Mouse (Mus musculus): Measurements from ENCODE around the gene Snn. TPM values are rescaled to one million over a fixed set of nuclear protein-coding genes. Genes with fewer than 3 reads are reported as not detected.

Gene Snn
- polyA plus RNA-seq, 1 experiment from 2014 or later: 40.6 TPM

DNA sequence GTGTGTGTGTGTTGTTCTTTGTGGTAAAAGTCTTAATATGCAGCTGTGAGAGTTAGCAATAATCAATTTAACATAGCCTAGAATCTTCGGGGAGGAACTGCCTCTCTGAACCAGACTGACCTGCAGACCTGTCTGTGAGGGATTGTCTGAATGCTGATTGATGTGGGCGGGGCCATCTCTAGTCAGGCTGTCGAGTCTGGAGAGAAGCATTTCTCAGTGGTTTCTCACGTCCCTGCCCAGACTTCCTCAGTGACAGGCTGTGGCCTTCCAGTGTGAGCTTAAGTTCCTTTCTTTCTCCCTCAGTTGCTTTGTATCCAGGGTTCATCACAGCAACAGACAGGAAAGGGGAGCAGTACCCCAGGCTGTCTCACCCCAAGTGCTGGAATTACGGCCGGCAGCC lies 6.3 kb upstream of the Snn start:
- Histone ChIP-seq H3K4me2 (no peak overlapping the region), H3K4me3 (replicated peaks) (no peak overlapping the region), H3K9ac (no peak overlapping the region), H3K9me3 (replicated peaks) (no peaks in the 10 kb centered on the region), H3K27ac (no peak overlapping the region), H3K4me1 (no peaks in the 10 kb centered on the region), H3K36me3 (no peaks in the 10 kb centered on the region), H3K27me3 (no peaks in the 10 kb centered on the region)
- no peak for ATAC-seq (replicated peaks; ENCODE audit: low FRiP score)
- 62% methylated on average over 6 of the region's 6 CpGs for WGBS

DNA sequence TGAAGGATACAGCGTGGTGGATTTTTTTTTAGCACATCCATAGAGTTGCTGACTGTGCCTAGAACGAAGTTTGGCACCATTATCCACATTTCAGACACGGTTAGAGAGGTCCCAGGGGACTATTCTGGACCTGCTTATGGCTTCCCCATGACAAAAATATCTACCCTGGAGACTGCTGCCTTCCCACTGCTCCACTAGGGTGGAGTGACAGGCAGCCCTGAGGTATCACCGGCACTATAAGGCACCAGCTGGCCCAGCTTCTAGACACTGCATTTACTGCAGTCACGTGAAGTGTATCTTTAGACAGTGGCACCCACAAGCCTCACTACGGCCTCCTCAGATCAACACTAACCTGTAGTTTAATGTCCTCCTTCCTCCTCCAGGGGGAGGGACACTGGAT lies 5.9 kb upstream of the Snn start:
- ATAC-seq (replicated peaks; ENCODE audit: low FRiP score): no peak
- WGBS: 82% methylated on average over 6 of the region's 6 CpGs
- H3K4me1 ChIP-seq: no peaks in the 10 kb centered on the region
- no peaks in the 10 kb centered on the region for H3K27me3 ChIP-seq
- H3K4me3 ChIP-seq (replicated peaks): no peak overlapping the region
- no peaks in the 10 kb centered on the region for H3K36me3 ChIP-seq
- H3K4me2 ChIP-seq: no peak overlapping the region
- H3K9ac ChIP-seq: no peak overlapping the region
- H3K27ac ChIP-seq: no peak overlapping the region
- H3K9me3 ChIP-seq (replicated peaks): no peaks in the 10 kb centered on the region

DNA sequence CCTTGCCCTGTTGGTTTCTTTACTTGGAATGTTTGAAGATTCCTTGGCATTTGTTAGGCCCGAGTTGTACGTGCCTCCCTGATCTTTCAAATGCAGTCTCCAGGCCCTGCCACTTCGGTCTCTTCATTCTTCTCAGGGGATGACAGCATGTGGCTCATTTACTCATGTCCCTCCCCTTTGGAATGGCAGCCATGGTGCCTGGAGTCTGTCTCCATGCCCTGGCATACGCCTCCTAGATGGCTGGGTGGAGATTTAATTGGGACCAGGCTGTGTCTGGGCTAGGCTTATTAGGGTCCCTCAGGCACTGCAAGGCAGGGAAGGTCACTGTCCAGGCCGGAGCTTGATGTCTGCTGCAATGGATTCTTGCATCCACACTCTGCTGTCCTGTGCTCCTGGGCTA lies 4.8 kb upstream of the Snn start:
- ATAC-seq (replicated peaks; ENCODE audit: low FRiP score): no peak
- no peak overlapping the region for H3K4me2 ChIP-seq
- no peaks in the 10 kb centered on the region for H3K27me3 ChIP-seq
- H3K9ac ChIP-seq: no peak overlapping the region
- H3K4me1 ChIP-seq: no peaks in the 10 kb centered on the region
- H3K36me3 ChIP-seq: no peaks in the 10 kb centered on the region
- H3K4me3 ChIP-seq (replicated peaks): no peak overlapping the region
- WGBS: 77% methylated on average over 5 of the region's 5 CpGs
- H3K27ac ChIP-seq: no peak overlapping the region
- no peaks in the 10 kb centered on the region for H3K9me3 ChIP-seq (replicated peaks)

DNA sequence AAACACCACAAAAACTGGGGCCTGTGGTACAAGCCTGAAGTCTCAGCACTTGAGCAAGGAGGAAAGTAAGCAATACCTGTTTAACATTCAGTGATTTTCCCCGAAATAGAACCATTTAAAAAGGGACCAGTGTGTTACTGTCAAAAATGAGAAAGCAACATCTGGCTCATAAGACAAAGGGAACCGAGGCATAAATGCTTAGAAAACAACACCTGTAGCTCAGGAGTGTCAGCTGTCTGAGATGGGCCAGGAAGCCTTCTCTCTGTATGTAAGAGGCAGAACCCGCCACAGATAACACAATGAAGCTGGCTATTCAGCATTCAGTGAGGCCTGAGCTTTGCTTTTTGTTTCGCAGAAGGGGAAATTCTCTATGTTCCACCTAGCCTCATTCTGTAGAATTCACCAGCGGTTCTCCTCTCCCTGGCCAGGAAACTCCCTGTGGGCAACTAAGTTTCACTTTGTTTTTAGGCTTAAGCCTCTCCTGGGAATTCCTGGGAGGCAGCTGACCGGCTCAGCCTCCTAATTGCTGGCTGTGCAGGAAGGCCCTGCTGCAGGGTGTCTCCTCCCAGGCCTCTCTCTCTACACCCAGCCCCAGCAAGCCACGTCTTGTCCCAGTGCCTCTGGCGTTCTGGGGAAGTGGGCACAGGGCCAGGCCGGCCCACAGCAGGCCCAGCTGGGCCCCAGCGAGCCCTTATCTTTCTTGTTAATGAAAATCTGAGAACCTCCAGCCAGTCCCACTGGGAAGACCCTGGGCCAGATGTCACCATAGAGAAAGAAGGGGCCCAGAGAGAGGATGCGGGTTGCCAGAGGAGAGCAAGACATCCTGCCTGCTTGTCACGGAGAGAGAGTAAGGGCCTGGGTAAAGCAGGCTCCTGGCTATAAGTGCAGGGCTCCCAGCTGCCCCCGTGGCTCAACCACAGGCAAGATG lies 2.3 kb downstream of the Snn start:
- peak; percentile 48 for ATAC-seq (replicated peaks; ENCODE audit: low FRiP score)
- Histone ChIP-seq H3K27ac (peak overlapping the region; percentile 91), H3K27me3 (no peaks in the 10 kb centered on the region), H3K9me3 (replicated peaks) (no peaks in the 10 kb centered on the region), H3K4me3 (replicated peaks) (no peak overlapping the region), H3K4me2 (peak overlapping the region; percentile 22), H3K4me1 (peaks cover 40% of the 10 kb centered on the region), H3K36me3 (no peaks in the 10 kb centered on the region), H3K9ac (no peak overlapping the region)
- 33% methylated on average over 13 of the region's 13 CpGs for WGBS

DNA sequence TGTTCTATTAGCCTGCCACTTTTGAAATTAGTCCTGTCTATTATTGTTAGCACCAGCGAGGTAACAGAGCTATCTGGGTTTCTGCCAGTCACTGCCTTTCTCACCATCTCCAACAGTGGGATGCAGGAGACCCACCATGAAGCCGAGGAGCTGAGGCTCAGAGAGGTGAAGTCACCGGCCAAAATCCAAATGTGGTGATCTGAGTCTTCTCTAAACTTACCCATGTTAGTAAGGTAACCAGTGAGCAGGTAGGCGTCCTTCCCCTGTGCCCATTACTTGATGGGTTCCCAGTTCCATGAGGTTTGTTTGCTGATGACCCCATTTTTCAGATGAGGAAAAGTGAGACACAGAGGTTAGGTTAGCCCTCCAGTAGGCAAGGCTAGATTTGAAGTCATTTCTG lies 3.6 kb downstream of the Snn start:
- Histone ChIP-seq H3K4me3 (replicated peaks) (no peak overlapping the region), H3K27me3 (no peaks in the 10 kb centered on the region), H3K36me3 (no peaks in the 10 kb centered on the region), H3K9me3 (replicated peaks) (no peaks in the 10 kb centered on the region), H3K4me1 (peaks cover 53% of the 10 kb centered on the region), H3K27ac (no peak overlapping the region), H3K9ac (no peak overlapping the region), H3K4me2 (no peak overlapping the region)
- 90% methylated on average over 4 of the region's 4 CpGs for WGBS
- ATAC-seq (replicated peaks; ENCODE audit: low FRiP score): no peak

DNA sequence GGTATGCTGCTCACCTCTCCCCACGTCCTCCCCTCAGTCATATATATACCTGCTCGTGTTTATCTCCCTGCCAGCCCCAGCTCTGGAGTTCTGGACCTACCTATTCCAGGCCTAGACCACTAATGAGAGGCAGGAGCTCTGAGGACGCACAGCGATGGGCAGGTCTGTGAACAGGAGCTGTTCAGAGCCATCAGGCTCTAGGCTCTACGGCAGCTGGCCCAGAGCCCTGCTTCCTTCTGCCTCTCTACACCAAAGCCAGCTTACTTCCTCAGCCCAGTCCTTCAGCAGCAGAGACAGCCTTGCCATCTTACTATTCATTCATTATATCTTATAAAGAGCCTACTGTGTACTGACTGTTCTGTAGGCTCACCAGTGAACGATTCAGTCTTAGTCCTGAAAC lies 4.0 kb downstream of the Snn start:
- Histone ChIP-seq H3K9me3 (replicated peaks) (no peaks in the 10 kb centered on the region), H3K36me3 (no peaks in the 10 kb centered on the region), H3K27ac (no peak overlapping the region), H3K27me3 (no peaks in the 10 kb centered on the region), H3K9ac (no peak overlapping the region), H3K4me1 (peaks cover 57% of the 10 kb centered on the region), H3K4me3 (replicated peaks) (no peak overlapping the region), H3K4me2 (no peak overlapping the region)
- 93% methylated on average over 6 of the region's 6 CpGs for WGBS
- no peak for ATAC-seq (replicated peaks; ENCODE audit: low FRiP score)

DNA sequence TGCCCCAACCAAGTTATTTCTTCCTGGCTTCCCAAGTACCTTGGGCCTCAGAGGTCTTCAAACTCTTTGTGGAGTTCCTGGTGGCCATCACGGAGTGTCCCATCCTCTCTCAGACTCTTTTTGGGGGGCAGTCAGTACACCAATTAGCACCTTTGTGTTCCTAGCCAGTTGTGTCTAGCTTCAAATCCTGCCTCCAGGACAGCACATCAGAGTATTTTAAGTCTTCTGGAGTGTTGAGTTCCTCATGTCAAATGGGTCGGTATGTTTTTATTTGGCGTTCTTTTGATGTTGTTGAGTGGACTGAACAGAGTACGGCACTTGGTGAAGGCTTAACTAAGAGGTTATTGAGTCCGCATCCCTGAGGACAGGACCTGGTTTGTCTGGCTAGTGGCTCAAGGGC lies 4.7 kb downstream of the Snn start:
- Histone ChIP-seq H3K9ac (peak overlapping the region; percentile 29; the same call in 1 of the 2 replicates), H3K9me3 (replicated peaks) (no peaks in the 10 kb centered on the region), H3K36me3 (no peaks in the 10 kb centered on the region), H3K27ac (peak overlapping the region; percentile 63), H3K4me3 (replicated peaks) (peak overlapping the region; percentile 88), H3K4me1 (peaks cover 63% of the 10 kb centered on the region), H3K4me2 (peak overlapping the region; percentile 87), H3K27me3 (no peaks in the 10 kb centered on the region)
- WGBS: 59% methylated on average over 5 of the region's 5 CpGs
- ATAC-seq (replicated peaks; ENCODE audit: low FRiP score): no peak

DNA sequence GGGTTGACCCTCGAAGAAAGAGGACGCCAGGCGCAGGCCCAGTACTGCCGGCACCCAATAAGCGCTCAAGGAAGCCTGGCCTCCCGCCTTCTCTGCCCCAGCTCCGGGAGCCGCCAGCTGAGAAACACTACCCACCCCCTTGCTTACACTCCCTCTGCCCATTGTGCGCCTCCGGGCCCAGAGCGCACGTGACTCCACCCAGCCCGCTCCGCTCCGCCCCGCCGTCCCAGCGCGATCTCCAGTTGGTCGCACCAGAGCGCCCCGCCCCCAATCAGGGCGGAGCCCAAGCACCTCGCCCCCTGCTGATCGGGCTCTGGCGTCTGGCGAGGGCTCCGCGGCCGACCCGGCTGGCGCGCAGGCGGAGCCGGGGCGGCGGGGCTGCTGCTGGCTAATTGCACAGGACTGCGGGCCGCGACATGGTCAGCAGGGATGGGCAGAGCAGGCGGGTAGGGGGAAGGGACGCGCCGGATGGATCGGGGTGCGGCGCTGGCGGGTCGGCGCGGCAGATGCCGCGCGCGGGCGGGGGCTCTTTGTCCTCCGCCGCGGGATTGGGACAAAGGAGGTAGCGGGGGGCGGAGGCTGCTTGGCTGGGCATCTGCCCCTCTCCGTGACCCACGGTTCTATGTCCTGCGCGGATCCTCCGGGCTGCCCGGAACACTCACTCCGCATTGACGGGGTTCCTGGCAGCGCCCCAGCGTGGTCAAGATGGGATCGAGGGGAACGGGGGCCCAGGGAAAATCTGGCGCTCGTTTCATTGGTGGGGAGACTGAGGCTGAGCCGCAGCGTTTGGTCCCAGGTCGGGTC lies 5.5 kb downstream of the Snn start, which contains the start of gene Litaf:
Gene Litaf, minus strand, starts transcription at position 129 of the 804 bp plus-strand sequence.
- Histone ChIP-seq H3K4me1 (peaks cover 63% of the 10 kb centered on the region), H3K27me3 (no peaks in the 10 kb centered on the region), H3K9ac (peak within 1 kb of the TSS; percentile 90), H3K4me3 (replicated peaks) (peak within 1 kb of the TSS; percentile 88), H3K4me2 (peak within 1 kb of the TSS; percentile 87), H3K27ac (peak within 1 kb of the TSS; percentile 95), H3K36me3 (0 out of 2 replicates have a peak, but pooled peaks cover 3% of the 10 kb centered on the region), H3K9me3 (replicated peaks) (no peaks in the 10 kb centered on the region)
- under 1% methylated on average over 77 of the region's 78 CpGs for WGBS
- ATAC-seq (replicated peaks; ENCODE audit: low FRiP score): peak; percentile 98

DNA sequence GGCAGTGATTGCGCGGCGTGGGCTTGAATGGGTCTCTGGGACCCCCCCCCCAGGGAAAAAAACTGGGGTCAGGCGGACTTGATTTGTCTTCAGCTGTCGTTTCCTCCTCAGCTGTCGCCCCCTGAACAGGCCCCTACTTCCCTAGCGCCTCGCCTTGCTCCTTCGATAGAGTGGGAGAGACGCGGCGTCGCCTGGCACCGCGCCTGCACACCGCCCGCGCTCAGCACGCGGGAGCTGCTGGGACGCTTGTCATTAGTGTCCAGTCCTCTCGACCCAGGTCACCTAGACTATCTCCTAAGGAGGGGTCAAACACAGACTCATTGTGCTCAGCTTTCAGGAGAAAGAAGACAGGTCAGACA lies 6.1 kb downstream of the Snn start:
- H3K9me3 ChIP-seq (replicated peaks): no peaks in the 10 kb centered on the region
- no peaks in the 10 kb centered on the region for H3K27me3 ChIP-seq
- H3K4me3 ChIP-seq (replicated peaks): peak overlapping the region; percentile 88
- H3K4me1 ChIP-seq: peaks cover 63% of the 10 kb centered on the region
- H3K4me2 ChIP-seq: peak overlapping the region; percentile 87
- H3K27ac ChIP-seq: peak overlapping the region; percentile 95
- peaks cover 8% of the 10 kb centered on the region for H3K36me3 ChIP-seq
- WGBS: under 1% methylated on average over 22 of the region's 22 CpGs
- ATAC-seq (replicated peaks; ENCODE audit: low FRiP score): 0 out of 2 replicates have a peak, but pooled peaks have one; percentile 10
- H3K9ac ChIP-seq: peak overlapping the region; percentile 90

DNA sequence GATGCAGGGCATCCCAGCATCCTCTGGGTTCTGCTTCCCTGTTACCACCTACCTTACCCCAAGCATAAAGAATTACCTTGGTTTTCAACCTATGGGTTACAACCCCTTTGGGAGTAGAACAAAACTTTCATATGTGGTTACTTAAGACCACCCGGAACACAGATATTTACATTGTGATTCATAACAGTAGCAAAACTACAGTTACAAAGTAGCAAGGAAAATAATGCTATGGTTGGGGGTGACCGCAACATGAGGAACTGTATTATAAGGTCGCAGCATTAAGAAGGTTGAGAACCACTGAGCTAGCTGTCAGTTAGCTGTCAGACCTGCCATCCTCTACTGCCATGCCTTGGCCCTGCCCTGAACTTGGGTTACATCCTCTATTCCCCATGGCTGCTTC lies 7.9 kb downstream of the Snn start:
- no peak overlapping the region for H3K27ac ChIP-seq

DNA sequence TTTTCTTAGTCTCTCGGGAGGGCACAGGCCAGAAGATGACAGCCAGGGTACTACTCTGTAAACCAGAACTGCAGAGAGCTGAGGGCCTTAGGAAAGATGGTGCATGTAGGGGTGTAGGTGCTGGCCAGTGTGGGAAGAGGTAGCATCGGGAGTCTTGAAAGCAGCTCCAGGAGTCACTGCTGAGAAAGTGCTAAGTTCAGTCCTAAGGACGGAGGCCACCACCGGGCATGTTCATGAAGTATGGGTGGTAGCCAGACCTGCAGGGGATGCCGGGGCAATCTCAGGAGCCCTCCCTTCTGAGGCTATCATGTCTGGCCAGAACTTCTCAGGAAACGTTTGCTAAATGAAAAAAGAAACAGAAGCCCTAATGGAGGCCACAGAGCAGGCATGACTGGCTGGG lies 8.5 kb downstream of the Snn start:
- Histone ChIP-seq H3K27ac (peak overlapping the region; percentile 45; the same call in 1 of the 2 replicates), H3K4me2 (no peak overlapping the region), H3K9me3 (replicated peaks) (no peaks in the 10 kb centered on the region), H3K27me3 (no peaks in the 10 kb centered on the region), H3K36me3 (peaks cover 33% of the 10 kb centered on the region), H3K9ac (no peak overlapping the region), H3K4me1 (peaks cover 54% of the 10 kb centered on the region), H3K4me3 (replicated peaks) (no peak overlapping the region)
- no peak for ATAC-seq (replicated peaks; ENCODE audit: low FRiP score)
- WGBS: 63% methylated on average over 6 of the region's 6 CpGs

More for the DNA sequence above, 7.9 kb downstream of the Snn start:
- no peak overlapping the region for H3K9ac ChIP-seq
- no peaks in the 10 kb centered on the region for H3K9me3 ChIP-seq (replicated peaks)
- 0 out of 2 replicates have a peak overlapping the region, but pooled peaks have one; percentile 17 for H3K4me2 ChIP-seq
- 92% methylated on average over 3 of the region's 3 CpGs for whole genome bisulfite sequencing
- H3K4me3 ChIP-seq (replicated peaks): no peak overlapping the region
- H3K36me3 ChIP-seq: peaks cover 27% of the 10 kb centered on the region
- H3K4me1 ChIP-seq: peaks cover 57% of the 10 kb centered on the region
- no peaks in the 10 kb centered on the region for H3K27me3 ChIP-seq
- no peak for ATAC-seq (replicated peaks; ENCODE audit: low FRiP score)

All from kidney, embryonic 15.5 days (tissue).